Mouse (Mus musculus) C2C12 (cell line): ENCODE data around the gene Rhox2h.

Experiments used
- CEBPB ChIP-seq: IDR thresholded peaks from one replicate; pipeline ENCODE4 v1.6.1; 2011; ENCODE audit warnings: low read depth, mild to moderate bottlenecking, control low read depth, moderate library complexity
- CTCF ChIP-seq: IDR thresholded peaks from one replicate; pipeline ENCODE4 v1.5.1; 2011; ENCODE audit not compliant: control insufficient read depth, insufficient read depth, insufficient read length

DNA sequence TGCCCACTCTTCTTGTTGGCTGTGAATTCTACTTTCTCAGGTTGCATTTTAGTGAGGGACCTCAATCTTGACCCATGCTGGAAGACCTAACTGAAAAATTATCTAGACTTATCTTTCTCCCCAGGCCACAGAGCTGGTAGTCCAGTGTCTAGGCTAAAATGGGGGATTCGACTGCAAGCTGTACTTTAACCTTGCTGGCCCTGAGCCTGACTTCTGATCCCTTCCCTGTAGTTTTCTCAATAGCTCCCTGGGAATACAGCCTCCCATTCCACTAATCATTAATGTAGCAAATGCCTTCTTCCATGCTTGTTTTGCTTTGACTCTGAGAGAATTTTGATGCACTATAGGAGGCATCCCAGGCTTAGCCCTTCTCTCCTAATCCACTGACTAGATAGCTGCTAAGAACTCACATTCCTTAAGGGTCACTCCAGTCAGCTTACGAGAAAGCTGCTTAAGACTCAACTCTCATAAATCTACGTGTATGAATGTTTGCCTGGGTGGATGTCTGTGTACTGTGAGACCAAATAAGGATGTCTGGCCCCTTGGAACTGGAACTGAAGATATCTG, 28.8 kb upstream of the Rhox2h start:
- TF ChIP-seq CTCF (no peak), CEBPB (no peak)
